Mouse (Mus musculus) lung, embryonic 16.5 days (tissue): ENCODE data around the gene Phykpl. TPM values are rescaled to one million over a fixed set of nuclear protein-coding genes. Genes with fewer than 3 reads are reported as not detected.
A peak's percentile ranks its signal among the peaks of the same experiment; 100 is the strongest.
"Not testable (repeated sequence)": the region's sequence is repeated elsewhere in the genome, so short reads cannot be mapped to it uniquely, and the experiment has no call there.

Experiments
- ATAC-seq: fragments of 200-750 bp; cut with Nextera tagmentation; 2 replicates; pipeline ENCODE4 v1.8.0; 2017; ENCODE audit warnings: low read depth, mild to moderate bottlenecking, moderate library complexity
- H3K27ac ChIP-seq: fragments of 300-500 bp; sonication (generic); 2 replicates; pipeline ENCODE4 v1.5.1; 2014; ENCODE audit warnings: mild to moderate bottlenecking, control low read depth, low read length
- H3K27me3 ChIP-seq: fragments of 300-500 bp; sonication (generic); 2 replicates; pipeline ENCODE4 v1.6.1; 2014; ENCODE audit warnings: low read depth, low read length, mixed read lengths; ENCODE audit not compliant: control insufficient read depth, insufficient read depth
- H3K36me3 ChIP-seq: fragments of 300-500 bp; sonication (generic); 2 replicates; pipeline ENCODE4 v1.6.1; 2014; ENCODE audit warnings: low read length; ENCODE audit not compliant: control insufficient read depth, insufficient read depth
- H3K4me1 ChIP-seq: fragments of 300-500 bp; sonication (generic); replicated peaks from 2 replicates; pipeline ENCODE4 v1.6.1; 2014; ENCODE audit warnings: low read length, mixed read lengths; ENCODE audit not compliant: control insufficient read depth, insufficient read depth
- H3K4me2 ChIP-seq: fragments of 300-500 bp; sonication (generic); 2 replicates; pipeline ENCODE4 v1.6.1; 2014; ENCODE audit warnings: low read depth, low read length, control low read depth
- H3K4me3 ChIP-seq: fragments of 300-500 bp; sonication (generic); 2 replicates; pipeline ENCODE4 v1.5.1; 2014; ENCODE audit warnings: mild to moderate bottlenecking, low read length, control low read depth
- H3K9ac ChIP-seq: fragments of 300-500 bp; sonication (generic); 2 replicates; pipeline ENCODE4 v1.6.1; 2014; ENCODE audit warnings: low read length, control low read depth
- H3K9me3 ChIP-seq: fragments of 300-500 bp; sonication (generic); 2 replicates; pipeline ENCODE4 v1.6.1; 2016; ENCODE audit warnings: low read length; ENCODE audit not compliant: control insufficient read depth
- WGBS: fragments of 180-500 bp; shearing (Covaris S2); extraction: QIAGEN DNeasy Blood & Tissue Kit; methylation state at CpG from one replicate; pipeline ENCODE4 v1.1.7; 2014; 5-methylcytosine and 5-hydroxymethylcytosine counted together
- polyA plus RNA-seq: library from polyadenylated mRNA; unstranded; fragments of >200 nt; fragmentation: Nextera tagmentation; extraction: Ambion mirVana; gene quantifications from 2 replicates; pipeline ENCODE4 v1.2.1, GENCODE M21; 2015

Gene Phykpl
- polyA plus RNA-seq, 1 experiment from 2014 or later: 17.6 TPM

- Histone ChIP-seq H3K9ac (no peak overlapping the region), H3K27ac (no peak overlapping the region), H3K27me3 (no peaks in the 10 kb centered on the region), H3K9me3 (no peaks in the 10 kb centered on the region), H3K36me3 (peaks cover 9% of the 10 kb centered on the region), H3K4me3 (no peak overlapping the region), H3K4me1 (peaks cover 17% of the 10 kb centered on the region), H3K4me2 (no peak overlapping the region)
- no peak for ATAC-seq
- WGBS: 59% methylated on average over 3 of the region's 3 CpGs
Measured at GRCm38 (mm10) chr11:51609266-51609909, 24.8 kb downstream of the Phykpl start.

GRCm38 (mm10) chr11:51609940-51610339, 25.4 kb downstream of the Phykpl start:
- H3K36me3 ChIP-seq, H3K27me3 ChIP-seq, H3K4me2 ChIP-seq, H3K9me3 ChIP-seq, ATAC-seq, H3K9ac ChIP-seq, H3K4me3 ChIP-seq, H3K27ac ChIP-seq: not testable (repeated sequence)
- H3K4me1 ChIP-seq: peaks cover 16% of the 10 kb centered on the region
- WGBS: 83% methylated on average over 5 of the region's 5 CpGs

GRCm38 (mm10) chr11:51614256-51614655, 29.7 kb downstream of the Phykpl start:
- peak overlapping the region; percentile 99 for H3K27ac ChIP-seq

GRCm38 (mm10) chr11:51615129-51615528, 30.6 kb downstream of the Phykpl start:
- Histone ChIP-seq H3K27me3 (no peaks in the 10 kb centered on the region), H3K4me2 (peak overlapping the region; percentile 89), H3K9ac (peak overlapping the region; percentile 82), H3K27ac (peak overlapping the region; percentile 99), H3K9me3 (no peaks in the 10 kb centered on the region), H3K36me3 (no peaks in the 10 kb centered on the region), H3K4me3 (peak overlapping the region; percentile 55), H3K4me1 (peaks cover 13% of the 10 kb centered on the region)
- ATAC-seq: peak; percentile 32; the same call in 1 of the 2 replicates
- WGBS: 18% methylated on average over 7 of the region's 7 CpGs

More at GRCm38 (mm10) chr11:51614256-51614655, 29.7 kb downstream of the Phykpl start:
- 69% methylated on average over 8 of the region's 8 CpGs for WGBS
- H3K9me3 ChIP-seq: no peaks in the 10 kb centered on the region
- no peak overlapping the region for H3K9ac ChIP-seq
- H3K36me3 ChIP-seq: no peaks in the 10 kb centered on the region
- H3K27me3 ChIP-seq: no peaks in the 10 kb centered on the region
- H3K4me3 ChIP-seq: no peak overlapping the region
- no peak overlapping the region for H3K4me2 ChIP-seq
- H3K4me1 ChIP-seq: peaks cover 13% of the 10 kb centered on the region
- ATAC-seq: no peak

- 2% methylated on average over 14 of the region's 14 CpGs for whole genome bisulfite sequencing
- no peaks in the 10 kb centered on the region for H3K36me3 ChIP-seq
- peak overlapping the region; percentile 99 for H3K27ac ChIP-seq
- no peaks in the 10 kb centered on the region for H3K9me3 ChIP-seq
- H3K4me2 ChIP-seq: peak overlapping the region; percentile 89
- peak overlapping the region; percentile 82 for H3K9ac ChIP-seq
- ATAC-seq: peak; percentile 75
- H3K27me3 ChIP-seq: no peaks in the 10 kb centered on the region
- H3K4me1 ChIP-seq: peaks cover 17% of the 10 kb centered on the region
- H3K4me3 ChIP-seq: peak overlapping the region; percentile 55
Measured at GRCm38 (mm10) chr11:51615601-51616000, 31.0 kb downstream of the Phykpl start.

- not testable (repeated sequence) for H3K9me3 ChIP-seq, H3K27me3 ChIP-seq, H3K36me3 ChIP-seq, H3K4me3 ChIP-seq, ATAC-seq
- peaks cover 22% of the 10 kb centered on the region for H3K4me1 ChIP-seq
- H3K9ac ChIP-seq: peak overlapping the region; percentile 82; the same call in 1 of the 2 replicates
- H3K27ac ChIP-seq: peak overlapping the region; percentile 99
- 86% methylated on average over 7 of the region's 7 CpGs for WGBS
- peak overlapping the region; percentile 89 for H3K4me2 ChIP-seq
Measured at GRCm38 (mm10) chr11:51616113-51616512, 31.6 kb downstream of the Phykpl start.

GRCm38 (mm10) chr11:51617693-51618092, 33.1 kb downstream of the Phykpl start:
- Histone ChIP-seq H3K27ac (no peak overlapping the region), H3K36me3 (no peaks in the 10 kb centered on the region; the same call in 1 of the 2 replicates), H3K4me2 (no peak overlapping the region), H3K27me3 (no peaks in the 10 kb centered on the region), H3K9me3 (no peaks in the 10 kb centered on the region), H3K4me3 (no peak overlapping the region), H3K4me1 (peaks cover 23% of the 10 kb centered on the region), H3K9ac (no peak overlapping the region)
- 3% methylated on average over 4 of the region's 4 CpGs for WGBS
- no peak for ATAC-seq

GRCm38 (mm10) chr11:51618894-51619408, 34.4 kb downstream of the Phykpl start:
- 41% methylated on average over 8 of the region's 8 CpGs for WGBS
- no peaks in the 10 kb centered on the region for H3K27me3 ChIP-seq
- peak overlapping the region; percentile 88 for H3K4me3 ChIP-seq
- no peaks in the 10 kb centered on the region for H3K9me3 ChIP-seq
- H3K9ac ChIP-seq: peak overlapping the region; percentile 46
- ATAC-seq: peak; percentile 16
- H3K27ac ChIP-seq: no peak overlapping the region
- peak overlapping the region; percentile 86 for H3K4me2 ChIP-seq
- peaks cover 5% of the 10 kb centered on the region for H3K36me3 ChIP-seq
- H3K4me1 ChIP-seq: peaks cover 23% of the 10 kb centered on the region

GRCm38 (mm10) chr11:51619409-51620060, 35.0 kb downstream of the Phykpl start, which contains the start of gene Nhp2:
Nhp2 (plus strand) TSS chr11:51619735.
- 0% methylated on average over 49 of the region's 51 CpGs for WGBS
- peaks cover 11% of the 10 kb centered on the region for H3K36me3 ChIP-seq
- peak; percentile 92 for ATAC-seq
- no peaks in the 10 kb centered on the region for H3K9me3 ChIP-seq
- peak within 1 kb of the TSS; percentile 83 for H3K9ac ChIP-seq
- peak within 1 kb of the TSS; percentile 88 for H3K4me3 ChIP-seq
- peak within 1 kb of the TSS; percentile 86 for H3K4me2 ChIP-seq
- H3K27me3 ChIP-seq: no peaks in the 10 kb centered on the region
- peaks cover 22% of the 10 kb centered on the region for H3K4me1 ChIP-seq
- H3K27ac ChIP-seq: peak within 1 kb of the TSS; percentile 50; the same call in 1 of the 2 replicates
